Mouse (Mus musculus) myocyte (in vitro differentiated cells): Measurements from ENCODE around the gene Neu1. TPM values are rescaled to one million over a fixed set of nuclear protein-coding genes. Genes with fewer than 3 reads are reported as not detected.
"Not testable (repeated sequence)": the region's sequence is repeated elsewhere in the genome, so short reads cannot be mapped to it uniquely, and the experiment has no call there.

ENCODE experiments used
- H3K27me3 ChIP-seq: one replicate; pipeline ENCODE4 v1.6.1; 2011; ENCODE audit not compliant: control insufficient read depth, insufficient read depth, insufficient read length
- H3K36me3 ChIP-seq: one replicate; pipeline ENCODE4 v1.6.1; 2011; ENCODE audit not compliant: control insufficient read depth, insufficient read depth
- H3K4me2 ChIP-seq: one replicate; pipeline ENCODE4 v1.6.1; 2011; ENCODE audit warnings: low read depth, control low read depth
- H3K4me3 ChIP-seq: one replicate; pipeline ENCODE4 v1.5.1; 2011; ENCODE audit warnings: mild to moderate bottlenecking, control low read depth, moderate library complexity
- H3K79me2 ChIP-seq: one replicate; pipeline ENCODE4 v1.6.1; 2011; ENCODE audit not compliant: control insufficient read depth, insufficient read depth
- H3ac ChIP-seq: one replicate; pipeline ENCODE4 v1.6.1; 2011; ENCODE audit not compliant: control insufficient read depth, insufficient read length
- CEBPB ChIP-seq: IDR thresholded peaks from 2 replicates; pipeline ENCODE4 v1.6.1; 2011; ENCODE audit warnings: mild to moderate bottlenecking, moderate library complexity; ENCODE audit not compliant: poor library complexity, insufficient read depth, severe bottlenecking
- E2F4 ChIP-seq: IDR thresholded peaks from one replicate; pipeline ENCODE4 v1.6.1; 2011; ENCODE audit warnings: mild to moderate bottlenecking, control low read depth, moderate library complexity; ENCODE audit not compliant: insufficient read depth
- MAX ChIP-seq: IDR thresholded peaks from one replicate; pipeline ENCODE4 v1.6.1; 2011; ENCODE audit warnings: low read depth, mild to moderate bottlenecking, control low read depth
- MYOD1 ChIP-seq, 3 experiments: IDR thresholded peaks; one replicate each; pipeline ENCODE4 v1.6.1; 2011; ENCODE audit warnings: control low read depth in 2 of 3, low read depth in 2 of 3, mild to moderate bottlenecking in 2 of 3, moderate library complexity in 1 of 3; ENCODE audit not compliant: insufficient read length in 2 of 3, control insufficient read depth in 1 of 3
- MYOG ChIP-seq, 3 experiments: IDR thresholded peaks; one replicate each; pipeline ENCODE4 v1.6.1; 2011; ENCODE audit warnings: control low read depth in 2 of 3, low read depth in 2 of 3, mild to moderate bottlenecking in 2 of 3; ENCODE audit not compliant: insufficient read length in 2 of 3, control insufficient read depth in 1 of 3, insufficient read depth in 1 of 3
- POLR2A ChIP-seq: IDR thresholded peaks from one replicate; pipeline ENCODE4 v1.6.1; 2011; ENCODE audit warnings: low read depth, mild to moderate bottlenecking, control low read depth, moderate library complexity; ENCODE audit not compliant: insufficient read length
- POLR2AphosphoS2 ChIP-seq: IDR thresholded peaks from one replicate; pipeline ENCODE4 v1.6.1; 2011; ENCODE audit warnings: low read depth, control low read depth; ENCODE audit not compliant: insufficient read length
- REST ChIP-seq: IDR thresholded peaks from one replicate; pipeline ENCODE4 v1.6.1; 2011; ENCODE audit warnings: mild to moderate bottlenecking, control low read depth, moderate library complexity; ENCODE audit not compliant: insufficient read depth, insufficient read length
- SRF ChIP-seq: IDR thresholded peaks from one replicate; pipeline ENCODE4 v1.6.1; 2011; ENCODE audit warnings: low read depth; ENCODE audit not compliant: control insufficient read depth, insufficient read length
- TCF12 ChIP-seq: IDR thresholded peaks from one replicate; pipeline ENCODE4 v1.6.1; 2011; ENCODE audit warnings: mild to moderate bottlenecking, control low read depth; ENCODE audit not compliant: poor library complexity, insufficient read depth, severe bottlenecking
- TCF3 ChIP-seq: IDR thresholded peaks from one replicate; pipeline ENCODE4 v1.6.1; 2011; ENCODE audit warnings: low read depth, control low read depth; ENCODE audit not compliant: insufficient read length
- USF1 ChIP-seq: IDR thresholded peaks from one replicate; pipeline ENCODE4 v1.6.1; 2011; ENCODE audit warnings: low read depth, mild to moderate bottlenecking, control low read depth, moderate library complexity
- polyA plus RNA-seq: library from polyadenylated mRNA; unstranded; fragments of >200 nt; fragmentation: generic; extraction: Trizol; gene quantifications from one replicate; pipeline ENCODE4 v1.2.1, GENCODE M21; 2012; ENCODE audit warnings: missing spikeins

The Neu1 gene
- polyA plus RNA-seq, 1 experiment, result 30.1 TPM

- Histone ChIP-seq H3K36me3 (peaks cover 2% of the 10 kb centered on the region), H3K4me3 (no peak overlapping the region), H3ac (no peak overlapping the region), H3K4me2 (no peak overlapping the region), H3K27me3 (no peaks in the 10 kb centered on the region), H3K79me2 (peaks cover 14% of the 10 kb centered on the region)
- TF ChIP-seq REST, result no peak
- no peak for TF ChIP-seq TCF3
- TF ChIP-seq MYOD1 (IDR thresholded peaks at IDR 0.05; ENCODE audit: control insufficient read depth in 1 of 3, insufficient read length in 2 of 3, low read depth in 2 of 3), result no peak
- TF ChIP-seq CEBPB, result no peak
- TF ChIP-seq POLR2A, result no peak
- TF ChIP-seq TCF12, result no peak
- no peak for TF ChIP-seq E2F4
- TF ChIP-seq USF1, result no peak
- no peak for TF ChIP-seq POLR2AphosphoS2
- TF ChIP-seq MAX, result no peak
- TF ChIP-seq MYOG (IDR thresholded peaks at IDR 0.05; ENCODE audit: control insufficient read depth in 1 of 3, insufficient read depth in 1 of 3, insufficient read length in 2 of 3, low read depth in 2 of 3), result no peak
- TF ChIP-seq SRF, result no peak
These were observed 24.8 kb downstream of the Neu1 start for GRCm38 (mm10) chr17:34955884-34956283.

GRCm38 (mm10) chr17:34956340-34956739 lies 25.3 kb downstream of the Neu1 start:
- no peak overlapping the region for H3K4me2 ChIP-seq
- peaks cover 10% of the 10 kb centered on the region for H3K79me2 ChIP-seq
- H3K4me3 ChIP-seq, result no peak overlapping the region
- no peak overlapping the region for H3ac ChIP-seq
- no peaks in the 10 kb centered on the region for H3K36me3 ChIP-seq
- no peaks in the 10 kb centered on the region for H3K27me3 ChIP-seq
- TF ChIP-seq TCF12 (no peak), CEBPB (no peak), POLR2A (no peak), MAX (no peak), REST (no peak), USF1 (no peak), SRF (no peak), POLR2AphosphoS2 (no peak), TCF3 (no peak)

GRCm38 (mm10) chr17:34957291-34957690 lies 26.2 kb downstream of the Neu1 start:
- H3K4me3 ChIP-seq, H3K79me2 ChIP-seq, H3K27me3 ChIP-seq, H3K36me3 ChIP-seq, H3ac ChIP-seq, H3K4me2 ChIP-seq: not testable (repeated sequence)

- H3ac ChIP-seq, H3K36me3 ChIP-seq: not testable (repeated sequence)
These were observed 26.9 kb downstream of the Neu1 start for GRCm38 (mm10) chr17:34957966-34958365.

GRCm38 (mm10) chr17:34958734-34959129 lies 27.7 kb downstream of the Neu1 start:
- Histone ChIP-seq H3K4me3 (peak overlapping the region; percentile 40), H3ac (peak overlapping the region; percentile 19)
- not testable (repeated sequence) for H3K79me2 ChIP-seq, H3K36me3 ChIP-seq, H3K4me2 ChIP-seq, H3K27me3 ChIP-seq

More at GRCm38 (mm10) chr17:34957966-34958365, 26.9 kb downstream of the Neu1 start:
- not testable (repeated sequence) for H3K4me3 ChIP-seq, H3K4me2 ChIP-seq, H3K27me3 ChIP-seq, H3K79me2 ChIP-seq

- H3K36me3 ChIP-seq, H3K27me3 ChIP-seq, H3K79me2 ChIP-seq: not testable (repeated sequence)
- H3K4me3 ChIP-seq, result peak within 1 kb of the TSS; percentile 40
- TF ChIP-seq POLR2AphosphoS2 (peak; percentile 85), POLR2A (peak; percentile 72)
- peak within 1 kb of the TSS; percentile 30 for H3ac ChIP-seq
- H3K4me2 ChIP-seq, result peak within 1 kb of the TSS; percentile 91
These were observed 28.2 kb downstream of the Neu1 start, which contains the start of gene Hspa1b for GRCm38 (mm10) chr17:34959130-34959778. TSS of gene Hspa1b (minus strand) at chr17:34959238.
